Mouse (Mus musculus) midbrain, embryonic 14.5 days (tissue): ENCODE results near the gene Gnb1l. TPM values are rescaled to one million over a fixed set of nuclear protein-coding genes. Genes with fewer than 3 reads are reported as not detected.

ENCODE experiments used
- ATAC-seq: fragments of 200-750 bp; cut with Nextera tagmentation; 2 replicates; pipeline ENCODE4 v1.8.0; 2017; ENCODE audit warnings: moderate number of reproducible peaks, moderate library complexity; ENCODE audit not compliant: low FRiP score, low TSS enrichment
- DNase-seq: peaks from one replicate; pipeline ENCODE4 v3.0.0-alpha.2; 2015
- H3K27ac ChIP-seq: fragments of 300-500 bp; sonication (generic); replicated peaks from 2 replicates; pipeline ENCODE4 v1.5.1; 2014; ENCODE audit warnings: mild to moderate bottlenecking, low read depth, low read length, moderate library complexity
- H3K27me3 ChIP-seq: fragments of 300-500 bp; sonication (generic); 2 replicates; pipeline ENCODE4 v1.6.1; 2014; ENCODE audit warnings: low read length, control low read depth, mixed read lengths; ENCODE audit not compliant: control insufficient read depth, insufficient read depth
- H3K36me3 ChIP-seq: fragments of 300-500 bp; sonication (generic); 2 replicates; pipeline ENCODE4 v1.6.1; 2014; ENCODE audit warnings: low read length, control low read depth; ENCODE audit not compliant: control insufficient read depth, insufficient read depth
- H3K4me1 ChIP-seq: fragments of 300-500 bp; sonication (generic); 2 replicates; pipeline ENCODE4 v1.6.1; 2014; ENCODE audit warnings: mild to moderate bottlenecking, antibody characterized with exemption, low read length, control low read depth; ENCODE audit not compliant: control insufficient read depth, insufficient read depth
- H3K4me2 ChIP-seq: fragments of 300-500 bp; sonication (generic); 2 replicates; pipeline ENCODE4 v1.6.1; 2014; ENCODE audit warnings: mild to moderate bottlenecking, low read length, moderate library complexity
- H3K4me3 ChIP-seq: fragments of 300-500 bp; sonication (generic); replicated peaks from 2 replicates; pipeline ENCODE4 v1.5.1; 2014; ENCODE audit warnings: low read depth, low read length
- H3K9ac ChIP-seq: fragments of 300-500 bp; sonication (generic); replicated peaks from 2 replicates; pipeline ENCODE4 v1.6.1; 2014; ENCODE audit warnings: mild to moderate bottlenecking, low read length, moderate library complexity
- H3K9me3 ChIP-seq: fragments of 300-500 bp; sonication (generic); 2 replicates; pipeline ENCODE4 v1.6.1; 2016; ENCODE audit warnings: low read length, control low read depth, mixed read lengths; ENCODE audit not compliant: control insufficient read depth
- WGBS: fragments of 180-500 bp; shearing (Covaris S2); extraction: QIAGEN DNeasy Blood & Tissue Kit; methylation state at CpG from one replicate; pipeline ENCODE4 v1.1.7; 2014; 5-methylcytosine and 5-hydroxymethylcytosine counted together
- polyA plus RNA-seq: library from polyadenylated mRNA; unstranded; fragments of >200 nt; fragmentation: Nextera tagmentation; extraction: Ambion mirVana; gene quantifications from 2 replicates; pipeline ENCODE4 v1.2.1, GENCODE M21; 2014

The Gnb1l gene
- polyA plus RNA-seq, 1 experiment from 2014 or later, result 14.8 TPM

- Histone ChIP-seq H3K27ac (no peak overlapping the region), H3K27me3 (peaks cover 92% of the 10 kb centered on the region), H3K9me3 (no peaks in the 10 kb centered on the region), H3K4me2 (no peak overlapping the region), H3K9ac (no peak overlapping the region), H3K4me3 (no peak overlapping the region), H3K4me1 (peaks cover 13% of the 10 kb centered on the region; the same call in 1 of the 2 replicates), H3K36me3 (no peaks in the 10 kb centered on the region)
- no peak for DNase-seq
- no peak for ATAC-seq
- 10% methylated on average over 9 of the region's 9 CpGs for WGBS
Measured at GRCm38 (mm10) chr16:18589080-18589621, 90.6 kb downstream of the Gnb1l start.

- Histone ChIP-seq H3K36me3 (no peaks in the 10 kb centered on the region), H3K9me3 (no peaks in the 10 kb centered on the region), H3K4me1 (peaks cover 13% of the 10 kb centered on the region; the same call in 1 of the 2 replicates), H3K4me2 (peak within 1 kb of the TSS; percentile 36), H3K4me3 (peak within 1 kb of the TSS; percentile 13; the same call in 1 of the 2 replicates), H3K27me3 (peaks cover 82% of the 10 kb centered on the region), H3K27ac (no peak within 1 kb of the TSS), H3K9ac (no peak within 1 kb of the TSS)
- 1% methylated on average over 48 of the region's 48 CpGs for WGBS
- DNase-seq (peak; percentile 52), ATAC-seq (0 out of 2 replicates have a peak, but pooled peaks have one; percentile 22)
Measured at GRCm38 (mm10) chr16:18589804-18590790, 91.6 kb downstream of the Gnb1l start, which contains the start of gene Tbx1. TSS of gene Tbx1 (minus strand) at chr16:18590671.

GRCm38 (mm10) chr16:18591047-18592018, 92.8 kb downstream of the Gnb1l start:
- Histone ChIP-seq H3K4me2 (peak overlapping the region; percentile 36), H3K27me3 (peaks cover 70% of the 10 kb centered on the region), H3K36me3 (no peaks in the 10 kb centered on the region), H3K4me1 (peaks cover 9% of the 10 kb centered on the region; the same call in 1 of the 2 replicates), H3K9me3 (no peaks in the 10 kb centered on the region), H3K9ac (no peak overlapping the region), H3K4me3 (peak overlapping the region; percentile 13; the same call in 1 of the 2 replicates), H3K27ac (no peak overlapping the region)
- WGBS, result 1% methylated on average over 59 of the region's 59 CpGs
- DNase-seq (peak; percentile 53), ATAC-seq (no peak)

- ATAC-seq (no peak), DNase-seq (no peak)
- WGBS, result 70% methylated on average over 2 of the region's 2 CpGs
- Histone ChIP-seq H3K9me3 (no peaks in the 10 kb centered on the region), H3K4me1 (peaks cover 6% of the 10 kb centered on the region; the same call in 1 of the 2 replicates), H3K36me3 (no peaks in the 10 kb centered on the region), H3K4me3 (no peak overlapping the region), H3K4me2 (no peak overlapping the region), H3K27ac (no peak overlapping the region), H3K9ac (no peak overlapping the region), H3K27me3 (peaks cover 48% of the 10 kb centered on the region)
Measured at GRCm38 (mm10) chr16:18593930-18594329, 95.4 kb downstream of the Gnb1l start.

- Histone ChIP-seq H3K27ac (no peak overlapping the region), H3K9ac (no peak overlapping the region), H3K4me3 (no peak overlapping the region), H3K4me1 (peaks cover 6% of the 10 kb centered on the region; the same call in 1 of the 2 replicates), H3K27me3 (peaks cover 25% of the 10 kb centered on the region), H3K36me3 (no peaks in the 10 kb centered on the region), H3K4me2 (no peak overlapping the region), H3K9me3 (no peaks in the 10 kb centered on the region)
- 32% methylated on average over 5 of the region's 5 CpGs for WGBS
- DNase-seq, result no peak
- no peak for ATAC-seq
Measured at GRCm38 (mm10) chr16:18596255-18596654, 97.7 kb downstream of the Gnb1l start.

- 92% methylated on average over 3 of the region's 3 CpGs for WGBS
- Histone ChIP-seq H3K9me3 (no peaks in the 10 kb centered on the region), H3K4me2 (no peak overlapping the region), H3K9ac (no peak overlapping the region), H3K4me1 (no peaks in the 10 kb centered on the region), H3K4me3 (no peak overlapping the region), H3K27me3 (0 out of 2 replicates have a peak, but pooled peaks cover 10% of the 10 kb centered on the region), H3K27ac (no peak overlapping the region), H3K36me3 (no peaks in the 10 kb centered on the region)
- DNase-seq (no peak), ATAC-seq (no peak)
Measured at GRCm38 (mm10) chr16:18598006-18598405, 99.5 kb downstream of the Gnb1l start.

- no peaks in the 10 kb centered on the region for H3K4me1 ChIP-seq
- H3K9me3 ChIP-seq, result no peaks in the 10 kb centered on the region
- no peak overlapping the region for H3K27ac ChIP-seq
- DNase-seq, result no peak
- H3K4me2 ChIP-seq, result no peak overlapping the region
- no peaks in the 10 kb centered on the region for H3K36me3 ChIP-seq
- H3K9ac ChIP-seq, result no peak overlapping the region
- H3K4me3 ChIP-seq, result no peak overlapping the region
- no peaks in the 10 kb centered on the region for H3K27me3 ChIP-seq
- ATAC-seq, result no peak
- 64% methylated on average over 7 of the region's 7 CpGs for WGBS
Measured at GRCm38 (mm10) chr16:18601447-18601846, 102.9 kb downstream of the Gnb1l start.

- no peak overlapping the region for H3K4me3 ChIP-seq
- 68% methylated on average over 8 of the region's 8 CpGs for WGBS
- no peak overlapping the region for H3K9ac ChIP-seq
- no peak for DNase-seq
- no peak overlapping the region for H3K4me2 ChIP-seq
- H3K27ac ChIP-seq, result no peak overlapping the region
- no peak for ATAC-seq
- peaks cover 3% of the 10 kb centered on the region; the same call in 1 of the 2 replicates for H3K27me3 ChIP-seq
- H3K36me3 ChIP-seq, result no peaks in the 10 kb centered on the region
- no peaks in the 10 kb centered on the region for H3K4me1 ChIP-seq
- no peaks in the 10 kb centered on the region for H3K9me3 ChIP-seq
Measured at GRCm38 (mm10) chr16:18604267-18604701, 105.8 kb downstream of the Gnb1l start.
